Mouse (Mus musculus): Measurements from ENCODE around the gene Gdf15. TPM values are rescaled to one million over a fixed set of nuclear protein-coding genes. Genes with fewer than 3 reads are reported as not detected.

The Gdf15 gene
- polyA plus RNA-seq, 1 experiment from 2014 or later: 0.14 TPM

- DNase-seq (ENCODE audit: low spot score): no peak
- Histone ChIP-seq H3K27ac (replicated peaks) (peak overlapping the region; percentile 95), H3K9me3 (0 out of 2 replicates have a peak, but pooled peaks cover 4% of the 10 kb centered on the region), H3K27me3 (replicated peaks; ENCODE audit: low read depth, poor library complexity, severe bottlenecking) (no peaks in the 10 kb centered on the region), H3K36me3 (replicated peaks) (peaks cover 8% of the 10 kb centered on the region), H3K4me3 (peak overlapping the region; percentile 67; the same call in 1 of the 2 replicates), H3K4me1 (peaks cover 33% of the 10 kb centered on the region)
- 61% methylated on average over 10 of the region's 10 CpGs for WGBS
Measured at GRCm38 (mm10) chr8:70671615-70672324, 39.5 kb upstream of the Gdf15 start.

- no peak for DNase-seq (ENCODE audit: low spot score)
- WGBS: 78% methylated on average over 5 of the region's 5 CpGs
- Histone ChIP-seq H3K27me3 (replicated peaks; ENCODE audit: low read depth, poor library complexity, severe bottlenecking) (no peaks in the 10 kb centered on the region), H3K36me3 (replicated peaks) (no peaks in the 10 kb centered on the region), H3K4me3 (no peak overlapping the region), H3K27ac (replicated peaks) (no peak overlapping the region), H3K9me3 (0 out of 2 replicates have a peak, but pooled peaks cover 4% of the 10 kb centered on the region), H3K4me1 (peaks cover 11% of the 10 kb centered on the region)
Measured at GRCm38 (mm10) chr8:70667071-70667470, 34.8 kb upstream of the Gdf15 start.

GRCm38 (mm10) chr8:70665599-70665998 is 33.3 kb upstream of the Gdf15 start:
- 59% methylated on average over 2 of the region's 2 CpGs for WGBS
- Histone ChIP-seq H3K27me3 (replicated peaks; ENCODE audit: low read depth, poor library complexity, severe bottlenecking) (no peaks in the 10 kb centered on the region), H3K4me3 (no peak overlapping the region), H3K27ac (replicated peaks) (peak overlapping the region; percentile 16), H3K36me3 (replicated peaks) (no peaks in the 10 kb centered on the region), H3K9me3 (0 out of 2 replicates have a peak, but pooled peaks cover 4% of the 10 kb centered on the region), H3K4me1 (peaks cover 11% of the 10 kb centered on the region; the same call in 1 of the 2 replicates)
- DNase-seq (ENCODE audit: low spot score): no peak

GRCm38 (mm10) chr8:70664631-70665030 is 32.4 kb upstream of the Gdf15 start:
- Histone ChIP-seq H3K27me3 (replicated peaks; ENCODE audit: low read depth, poor library complexity, severe bottlenecking) (no peaks in the 10 kb centered on the region), H3K4me1 (peaks cover 20% of the 10 kb centered on the region), H3K36me3 (replicated peaks) (no peaks in the 10 kb centered on the region), H3K9me3 (0 out of 2 replicates have a peak, but pooled peaks cover 4% of the 10 kb centered on the region), H3K27ac (replicated peaks) (no peak overlapping the region), H3K4me3 (no peak overlapping the region)
- no peak for DNase-seq (ENCODE audit: low spot score)
- 84% methylated on average over 3 of the region's 3 CpGs for WGBS

- peak overlapping the region; percentile 54; the same call in 1 of the 2 replicates for H3K27ac ChIP-seq (replicated peaks)
- no peak for DNase-seq (ENCODE audit: low spot score)
- H3K36me3 ChIP-seq (replicated peaks): no peaks in the 10 kb centered on the region
- H3K4me3 ChIP-seq: no peak overlapping the region
- peaks cover 30% of the 10 kb centered on the region for H3K4me1 ChIP-seq
- 61% methylated on average over 4 of the region's 4 CpGs for WGBS
- no peaks in the 10 kb centered on the region for H3K27me3 ChIP-seq (replicated peaks; ENCODE audit: low read depth, poor library complexity, severe bottlenecking)
- H3K9me3 ChIP-seq: 0 out of 2 replicates have a peak, but pooled peaks cover 4% of the 10 kb centered on the region
Measured at GRCm38 (mm10) chr8:70663691-70664090, 31.4 kb upstream of the Gdf15 start.

- Histone ChIP-seq H3K9me3 (no peaks in the 10 kb centered on the region), H3K4me3 (peak within 1 kb of the TSS; percentile 80), H3K27me3 (replicated peaks; ENCODE audit: low read depth, poor library complexity, severe bottlenecking) (no peaks in the 10 kb centered on the region), H3K36me3 (replicated peaks) (peaks cover 23% of the 10 kb centered on the region), H3K27ac (replicated peaks) (peak within 1 kb of the TSS; percentile 89), H3K4me1 (peaks cover 59% of the 10 kb centered on the region)
- peak; percentile 76 for DNase-seq (ENCODE audit: low spot score)
- 3% methylated on average over 14 of the region's 14 CpGs for WGBS
Measured at GRCm38 (mm10) chr8:70660273-70660725, 28.0 kb upstream of the Gdf15 start, which contains the start of gene Pgpep1. Pgpep1 (minus strand) TSS chr8:70660388.

GRCm38 (mm10) chr8:70659604-70660272 is 27.5 kb upstream of the Gdf15 start:
- Histone ChIP-seq H3K27me3 (replicated peaks; ENCODE audit: low read depth, poor library complexity, severe bottlenecking) (no peaks in the 10 kb centered on the region), H3K4me1 (peaks cover 63% of the 10 kb centered on the region), H3K9me3 (no peaks in the 10 kb centered on the region), H3K36me3 (replicated peaks) (peaks cover 28% of the 10 kb centered on the region), H3K27ac (replicated peaks) (peak overlapping the region; percentile 89), H3K4me3 (peak overlapping the region; percentile 80)
- WGBS: 1% methylated on average over 44 of the region's 44 CpGs
- DNase-seq (ENCODE audit: low spot score): peak; percentile 99

- 2% methylated on average over 31 of the region's 31 CpGs for WGBS
- no peak for DNase-seq (ENCODE audit: low spot score)
- Histone ChIP-seq H3K4me3 (peak overlapping the region; percentile 80), H3K27ac (replicated peaks) (peak overlapping the region; percentile 89), H3K27me3 (replicated peaks; ENCODE audit: low read depth, poor library complexity, severe bottlenecking) (no peaks in the 10 kb centered on the region), H3K36me3 (replicated peaks) (peaks cover 35% of the 10 kb centered on the region), H3K4me1 (peaks cover 67% of the 10 kb centered on the region), H3K9me3 (no peaks in the 10 kb centered on the region)
Measured at GRCm38 (mm10) chr8:70658897-70659603, 26.8 kb upstream of the Gdf15 start.

- Histone ChIP-seq H3K4me3 (peak overlapping the region; percentile 80), H3K36me3 (replicated peaks) (peaks cover 43% of the 10 kb centered on the region), H3K27ac (replicated peaks) (peak overlapping the region; percentile 81), H3K9me3 (no peaks in the 10 kb centered on the region), H3K4me1 (peaks cover 67% of the 10 kb centered on the region), H3K27me3 (replicated peaks; ENCODE audit: low read depth, poor library complexity, severe bottlenecking) (no peaks in the 10 kb centered on the region)
- WGBS: 81% methylated on average over 2 of the region's 2 CpGs
- DNase-seq (ENCODE audit: low spot score): no peak
Measured at GRCm38 (mm10) chr8:70657739-70658138, 25.5 kb upstream of the Gdf15 start.

GRCm38 (mm10) chr8:70657214-70657613 is 25.0 kb upstream of the Gdf15 start:
- Histone ChIP-seq H3K27me3 (replicated peaks; ENCODE audit: low read depth, poor library complexity, severe bottlenecking) (no peaks in the 10 kb centered on the region), H3K36me3 (replicated peaks) (peaks cover 48% of the 10 kb centered on the region), H3K4me1 (peaks cover 72% of the 10 kb centered on the region), H3K9me3 (no peaks in the 10 kb centered on the region), H3K4me3 (peak overlapping the region; percentile 80; the same call in 1 of the 2 replicates), H3K27ac (replicated peaks) (peak overlapping the region; percentile 81; the same call in 1 of the 2 replicates)
- WGBS: 93% methylated on average over 3 of the region's 3 CpGs
- no peak for DNase-seq (ENCODE audit: low spot score)

GRCm38 (mm10) chr8:70656193-70656790 is 24.0 kb upstream of the Gdf15 start:
- Histone ChIP-seq H3K4me1 (peaks cover 70% of the 10 kb centered on the region), H3K27me3 (replicated peaks; ENCODE audit: low read depth, poor library complexity, severe bottlenecking) (no peaks in the 10 kb centered on the region), H3K4me3 (no peak overlapping the region), H3K9me3 (no peaks in the 10 kb centered on the region), H3K36me3 (replicated peaks) (peaks cover 56% of the 10 kb centered on the region), H3K27ac (replicated peaks) (peak overlapping the region; percentile 81)
- 60% methylated on average over 13 of the region's 13 CpGs for WGBS
- peak; percentile 39 for DNase-seq (ENCODE audit: low spot score)

GRCm38 (mm10) chr8:70655469-70655868 is 23.2 kb upstream of the Gdf15 start:
- Histone ChIP-seq H3K4me3 (peak overlapping the region; percentile 22; the same call in 1 of the 2 replicates), H3K9me3 (no peaks in the 10 kb centered on the region), H3K27me3 (replicated peaks; ENCODE audit: low read depth, poor library complexity, severe bottlenecking) (no peaks in the 10 kb centered on the region), H3K36me3 (replicated peaks) (peaks cover 64% of the 10 kb centered on the region), H3K4me1 (peaks cover 66% of the 10 kb centered on the region), H3K27ac (replicated peaks) (peak overlapping the region; percentile 81)
- 16% methylated on average over 2 of the region's 2 CpGs for WGBS
- DNase-seq (ENCODE audit: low spot score): peak; percentile 43
